Mouse (Mus musculus) adrenal gland, postnatal 0 days (tissue): Measurements from ENCODE around the gene Gm21764. TPM values are rescaled to one million over a fixed set of nuclear protein-coding genes. Genes with fewer than 3 reads are reported as not detected.

Experiments
- polyA plus RNA-seq: library from polyadenylated mRNA; unstranded; fragments of >200 nt; fragmentation: Nextera tagmentation; extraction: Ambion mirVana; gene quantifications from 2 replicates; pipeline ENCODE4 v1.2.1, GENCODE M21; 2015

Gene Gm21764
- not detected in 2 replicates for polyA plus RNA-seq

DNA sequence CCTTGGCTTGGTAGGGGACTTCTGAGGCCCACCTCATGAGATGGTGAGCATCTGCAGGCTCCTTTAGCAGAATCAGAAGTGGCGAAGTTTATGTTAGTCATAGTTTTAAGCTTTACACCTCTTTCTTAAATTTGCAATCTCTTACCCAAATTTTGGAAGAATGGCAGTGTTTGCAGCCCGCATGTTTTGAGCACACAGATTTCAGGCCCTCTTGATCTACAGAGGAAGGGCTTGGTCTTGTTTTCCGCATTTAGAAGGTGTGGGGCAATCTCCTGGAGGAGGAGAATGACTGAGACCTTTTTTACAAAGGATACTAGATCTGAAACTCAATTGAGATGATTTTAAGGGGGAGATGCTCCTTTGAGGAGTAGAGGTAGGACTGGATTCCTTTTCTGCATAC lies at the start of gene Gm21764:
Gm21764 (minus strand) TSS at position 101 of the 400 bp plus-strand sequence.

DNA sequence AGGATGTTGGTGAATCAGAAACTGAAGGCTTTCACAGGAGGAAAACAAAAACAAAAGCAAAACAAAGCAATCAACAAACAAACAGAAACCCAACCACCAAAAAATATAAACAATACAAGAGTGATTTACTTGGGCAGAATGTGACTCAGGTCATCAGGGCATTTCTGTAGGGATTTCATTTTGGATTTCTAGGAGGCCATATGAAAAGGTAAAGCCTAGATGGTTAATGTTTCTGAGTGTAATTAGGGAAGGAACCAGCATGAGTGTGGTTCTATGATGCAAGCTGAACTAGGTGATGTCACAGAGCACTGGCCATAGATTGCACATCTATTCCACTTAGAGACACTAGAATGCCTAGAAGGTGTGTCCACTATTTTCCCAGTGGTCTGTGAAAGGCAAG lies 27.2 kb upstream of the Gm21764 start, which contains the start of gene Ssty1:
Ssty1 (plus strand) TSS at position 301 of the 400 bp plus-strand sequence.

Other genes starting within 250 kb of the Gm21764 start
- not detected in 2 replicates for gene Gm21904, start 215.5 kb downstream of the Gm21764 start, polyA plus RNA-seq
- not detected in 2 replicates for gene Gm20772, start 187.1 kb downstream of the Gm21764 start, polyA plus RNA-seq
- not detected in 2 replicates for gene Gm20831, start 187.1 kb downstream of the Gm21764 start, polyA plus RNA-seq
- not detected in 2 replicates for gene Srsy, start 124.5 kb downstream of the Gm21764 start, polyA plus RNA-seq
- not detected in 2 replicates for gene Ssty1, start 27.3 kb upstream of the Gm21764 start, polyA plus RNA-seq